Mouse (Mus musculus): ENCODE data around the gene Chil4. TPM values are rescaled to one million over a fixed set of nuclear protein-coding genes. Genes with fewer than 3 reads are reported as not detected.
"Not testable (repeated sequence)": the region's sequence is repeated elsewhere in the genome, so short reads cannot be mapped to it uniquely, and the experiment has no call there.

Gene Chil4
- polyA plus RNA-seq, 1 experiment = 0.19 TPM

GRCm38 (mm10) chr3:106239196-106239791 lies 20.0 kb upstream of the Chil4 start:
- Histone ChIP-seq H3K27ac (ENCODE audit: insufficient read depth, low read depth, low read length) (no peak overlapping the region), H3K27me3 (replicated peaks; ENCODE audit: control insufficient read depth, insufficient read depth, low read length) (no peaks in the 10 kb centered on the region), H3K4me1 (ENCODE audit: control insufficient read depth, insufficient read depth, low read length) (no peaks in the 10 kb centered on the region), H3K4me3 (ENCODE audit: insufficient read depth, low read depth, low read length) (no peak overlapping the region), H3K36me3 (ENCODE audit: control insufficient read depth, insufficient read depth, low read length) (no peaks in the 10 kb centered on the region)
- no peak for DNase-seq
- TF ChIP-seq CTCF (conservative IDR thresholded peaks at IDR 0.05; ENCODE audit: insufficient read depth, insufficient read length, low read depth, low read length) = no peak
- no peak for TF ChIP-seq POLR2A (IDR thresholded peaks at IDR 0.05; ENCODE audit: low read depth, low read length)
- WGBS = 91% methylated on average over 5 of the region's 5 CpGs

GRCm38 (mm10) chr3:106223391-106223790 lies 4.1 kb upstream of the Chil4 start:
- not testable (repeated sequence) for H3K4me3 ChIP-seq (ENCODE audit: insufficient read depth, low read depth, low read length); H3K27ac ChIP-seq (ENCODE audit: insufficient read depth, low read depth, low read length); H3K4me1 ChIP-seq (ENCODE audit: control insufficient read depth, insufficient read depth, low read length); H3K36me3 ChIP-seq (ENCODE audit: control insufficient read depth, insufficient read depth, low read length); H3K27me3 ChIP-seq (replicated peaks; ENCODE audit: control insufficient read depth, insufficient read depth, low read length)
- WGBS = 33% methylated on average over 3 of the region's 3 CpGs
- DNase-seq = peak; percentile 84

- H3K27ac ChIP-seq (ENCODE audit: insufficient read depth, low read depth, low read length) = no peak overlapping the region
- DNase-seq = no peak
- H3K36me3 ChIP-seq (ENCODE audit: control insufficient read depth, insufficient read depth, low read length) = no peaks in the 10 kb centered on the region
- H3K4me1 ChIP-seq (ENCODE audit: control insufficient read depth, insufficient read depth, low read length) = peaks cover 4% of the 10 kb centered on the region
- TF ChIP-seq POLR2A (IDR thresholded peaks at IDR 0.05; ENCODE audit: low read depth, low read length) = no peak
- TF ChIP-seq CTCF (conservative IDR thresholded peaks at IDR 0.05; ENCODE audit: insufficient read depth, insufficient read length, low read depth, low read length) = no peak
- WGBS = 84% methylated on average over 1 of the region's 1 CpGs
- no peak overlapping the region for H3K4me3 ChIP-seq (ENCODE audit: insufficient read depth, low read depth, low read length)
- peaks cover 1% of the 10 kb centered on the region; the same call in 1 of the 2 replicates for H3K27me3 ChIP-seq (replicated peaks; ENCODE audit: control insufficient read depth, insufficient read depth, low read length)
Measured at GRCm38 (mm10) chr3:106221625-106222265, 2.4 kb upstream of the Chil4 start.

GRCm38 (mm10) chr3:106218284-106218954 lies 888 bp downstream of the Chil4 start:
- H3K4me1 ChIP-seq (ENCODE audit: control insufficient read depth, insufficient read depth, low read length); DNase-seq; H3K27ac ChIP-seq (ENCODE audit: insufficient read depth, low read depth, low read length); H3K4me3 ChIP-seq (ENCODE audit: insufficient read depth, low read depth, low read length); H3K27me3 ChIP-seq (replicated peaks; ENCODE audit: control insufficient read depth, insufficient read depth, low read length); H3K36me3 ChIP-seq (ENCODE audit: control insufficient read depth, insufficient read depth, low read length): not testable (repeated sequence)
- WGBS = 84% methylated on average over 4 of the region's 4 CpGs

- not testable (repeated sequence) for H3K4me1 ChIP-seq (ENCODE audit: control insufficient read depth, insufficient read depth, low read length); H3K4me3 ChIP-seq (ENCODE audit: insufficient read depth, low read depth, low read length); H3K36me3 ChIP-seq (ENCODE audit: control insufficient read depth, insufficient read depth, low read length); H3K27me3 ChIP-seq (replicated peaks; ENCODE audit: control insufficient read depth, insufficient read depth, low read length); DNase-seq; H3K27ac ChIP-seq (ENCODE audit: insufficient read depth, low read depth, low read length)
- WGBS = 51% methylated on average over 1 of the region's 1 CpGs
Measured at GRCm38 (mm10) chr3:106198030-106198429, 21.3 kb downstream of the Chil4 start.

GRCm38 (mm10) chr3:106197246-106197645 lies 22.1 kb downstream of the Chil4 start:
- not testable (repeated sequence) for H3K36me3 ChIP-seq (ENCODE audit: control insufficient read depth, insufficient read depth, low read length); H3K4me3 ChIP-seq (ENCODE audit: insufficient read depth, low read depth, low read length); H3K4me1 ChIP-seq (ENCODE audit: control insufficient read depth, insufficient read depth, low read length); H3K27ac ChIP-seq (ENCODE audit: insufficient read depth, low read depth, low read length); DNase-seq; H3K27me3 ChIP-seq (replicated peaks; ENCODE audit: control insufficient read depth, insufficient read depth, low read length)
- 70% methylated on average over 2 of the region's 2 CpGs for WGBS

GRCm38 (mm10) chr3:106196276-106196675 lies 23.0 kb downstream of the Chil4 start:
- Histone ChIP-seq H3K4me3 (ENCODE audit: insufficient read depth, low read depth, low read length) (no peak overlapping the region), H3K36me3 (ENCODE audit: control insufficient read depth, insufficient read depth, low read length) (no peaks in the 10 kb centered on the region), H3K27me3 (replicated peaks; ENCODE audit: control insufficient read depth, insufficient read depth, low read length) (no peaks in the 10 kb centered on the region; the same call in 1 of the 2 replicates), H3K27ac (ENCODE audit: insufficient read depth, low read depth, low read length) (no peak overlapping the region), H3K4me1 (ENCODE audit: control insufficient read depth, insufficient read depth, low read length) (no peaks in the 10 kb centered on the region)
- DNase-seq = no peak
- TF ChIP-seq CTCF (conservative IDR thresholded peaks at IDR 0.05; ENCODE audit: insufficient read depth, insufficient read length, low read depth, low read length) (no peak), POLR2A (IDR thresholded peaks at IDR 0.05; ENCODE audit: low read depth, low read length) (no peak)

All from kidney, adult 2 months (tissue).